Mouse (Mus musculus) gastrocnemius, postnatal 14 days (tissue): ENCODE data around the gene Slc22a17. TPM values are rescaled to one million over a fixed set of nuclear protein-coding genes. Genes with fewer than 3 reads are reported as not detected.
"Not testable (repeated sequence)": the region's sequence is repeated elsewhere in the genome, so short reads cannot be mapped to it uniquely, and the experiment has no call there.

Experiments
- DNase-seq: peaks from one replicate; pipeline ENCODE4 v3.0.0; 2021; ENCODE audit warnings: mixed read lengths
- intact Hi-C: fragments of 180-260 bp; cut with DNase I; formaldehyde crosslinking; loops from one replicate; pipeline ENCODE4 v1.15.1; 2025; ENCODE audit warnings: low total_unique reads
- long read RNA-seq, 2 experiments: library from polyadenylated mRNA; stranded (forward); transcript quantifications; one replicate each; pipeline ENCODE4 v2.0.0; 2021
- total RNA-seq, 2 experiments: library from RNA; stranded (reverse); gene quantifications; 2 replicates each; pipeline ENCODE4 v1.2.3; 2021

Gene Slc22a17
- 1 to 10 TPM; 5.4 to 6.3 TPM for total RNA-seq
- long read RNA-seq, experiment 1, partial matches to known transcripts = 2 of 9 reads
- long read RNA-seq, experiment 1, other reads (novel, unspliced or antisense) = 2 of 9 reads
- long read RNA-seq, experiment 2, partial matches to known transcripts = 3 of 4 reads
- long read RNA-seq, experiment 2, other reads (novel, unspliced or antisense) = 1 of 4 reads

DNA sequence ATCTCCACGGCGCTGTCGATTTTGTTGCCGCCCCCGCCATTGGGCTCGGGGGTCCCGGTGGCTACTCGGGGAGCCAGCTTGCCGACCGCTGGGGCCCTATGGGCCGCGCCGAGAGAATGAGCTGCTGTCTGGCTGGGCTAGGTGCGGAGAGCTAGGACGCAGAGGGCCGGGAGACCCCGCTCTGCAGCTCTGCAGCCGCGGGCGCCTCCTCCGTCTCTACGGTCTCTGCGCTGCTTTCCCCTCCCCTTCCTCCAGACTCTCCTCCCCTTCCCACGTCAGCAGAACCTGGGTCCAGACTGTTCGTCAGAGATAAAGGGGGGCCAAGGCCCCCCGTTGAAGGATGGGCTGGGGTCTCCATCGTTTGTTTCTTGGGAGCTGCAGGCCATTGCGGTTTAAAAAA, at the start of gene Slc22a17:
Gene Slc22a17, minus strand, starts transcription at position 247 of the 400 bp plus-strand sequence.
- intact Hi-C loops = no loop called here
- peak; percentile 75 for DNase-seq

DNA sequence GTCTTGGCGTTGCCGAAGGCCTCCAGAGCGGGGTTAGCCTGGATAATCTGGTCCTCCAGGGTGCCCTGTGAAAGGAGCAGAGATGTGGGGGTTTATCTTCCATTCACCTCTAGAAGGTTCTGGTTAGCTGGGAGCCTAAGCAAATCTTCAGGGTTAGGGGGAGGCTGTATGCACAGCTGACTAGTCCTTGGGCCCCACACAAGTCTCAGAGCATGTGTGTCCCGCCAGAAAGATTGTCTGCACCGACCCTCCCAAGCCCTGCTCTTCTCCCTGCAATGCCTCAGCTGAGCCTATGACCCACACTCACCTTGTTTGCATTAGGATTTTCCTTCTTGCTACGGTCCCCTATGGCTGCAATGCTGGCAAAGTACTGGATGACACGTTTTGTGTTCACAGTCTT, 49.8 kb upstream of the Slc22a17 start:
- no peak for DNase-seq
- intact Hi-C loops = no loop called here

DNA sequence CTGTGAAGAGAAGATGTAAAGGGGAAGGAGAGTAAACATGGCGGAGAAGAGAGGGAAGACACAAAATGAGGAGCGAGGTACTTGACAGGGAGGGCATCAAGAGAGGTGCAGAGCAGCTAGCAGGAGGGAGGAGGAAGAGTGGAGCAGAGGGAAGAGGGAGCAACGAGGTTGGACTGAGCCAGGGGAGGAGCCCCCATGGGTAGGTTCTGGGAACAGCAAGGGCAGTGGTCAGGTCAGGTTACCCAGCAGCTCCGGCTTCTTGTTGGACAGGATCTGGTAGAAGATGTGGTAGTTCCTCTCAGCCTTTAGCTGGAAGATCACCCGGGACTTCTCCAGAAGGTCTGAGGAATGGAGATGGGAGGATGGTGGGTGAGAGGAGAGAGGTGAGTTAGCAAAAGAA, 48.6 kb upstream of the Slc22a17 start:
- DNase-seq = no peak
- intact Hi-C loops = no loop called here

DNA sequence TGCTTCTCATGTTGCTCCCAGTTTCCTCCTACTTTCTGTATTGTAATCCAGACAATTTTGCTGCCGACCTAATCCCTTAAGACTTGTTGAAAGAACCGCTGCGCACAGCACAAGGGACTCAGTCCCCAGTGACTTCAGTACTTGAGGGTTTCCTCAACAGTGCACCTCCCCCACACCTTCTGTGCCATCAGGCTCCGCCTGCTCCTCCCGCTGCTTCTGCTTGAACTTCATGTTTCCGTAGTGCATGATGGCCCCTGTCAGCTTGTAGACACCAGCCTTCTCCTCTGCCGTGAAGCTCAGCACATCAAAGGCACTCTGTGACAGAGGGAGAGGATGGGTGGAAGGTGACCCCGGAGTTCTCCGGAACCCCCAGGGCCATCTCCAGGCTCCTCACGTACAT, 47.8 kb upstream of the Slc22a17 start:
- intact Hi-C loops = no loop called here
- no peak for DNase-seq

DNA sequence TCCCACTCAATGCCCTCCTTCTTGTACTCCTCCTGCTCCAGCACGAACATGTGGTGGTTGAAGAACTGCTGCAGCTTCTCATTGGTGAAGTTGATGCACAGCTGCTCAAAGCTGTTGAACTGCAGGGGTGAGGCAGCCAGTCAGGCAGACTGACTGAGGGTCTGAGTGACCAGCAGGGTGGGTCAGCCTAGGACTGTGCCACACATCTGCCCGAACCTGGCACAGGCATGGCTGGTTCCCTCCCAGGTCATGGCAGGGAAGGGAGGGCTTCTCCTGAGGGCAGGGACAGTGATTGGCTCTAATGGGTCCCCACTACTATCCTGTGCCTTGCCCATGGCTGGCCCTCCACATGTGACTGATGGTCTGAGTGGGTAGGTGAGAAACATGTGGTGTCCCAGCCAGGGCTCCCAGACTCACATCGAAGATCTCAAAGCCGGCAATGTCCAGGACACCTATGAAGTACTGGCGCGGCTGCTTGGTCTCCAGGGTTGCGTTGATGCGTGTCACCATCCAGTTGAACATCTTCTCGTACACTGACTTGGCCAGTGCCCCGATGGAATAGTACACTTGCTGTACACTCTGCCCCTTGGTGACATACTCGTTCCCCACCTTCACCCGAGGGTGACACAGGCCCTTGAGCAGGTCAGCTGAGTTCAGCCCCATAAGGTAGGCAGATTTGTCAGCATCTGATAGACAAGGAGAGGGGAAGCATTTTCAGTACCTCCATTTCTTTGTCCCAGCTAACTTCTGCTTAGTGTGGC, 47.1 kb upstream of the Slc22a17 start:
- intact Hi-C loops, DNase-seq: not testable (repeated sequence)

DNA sequence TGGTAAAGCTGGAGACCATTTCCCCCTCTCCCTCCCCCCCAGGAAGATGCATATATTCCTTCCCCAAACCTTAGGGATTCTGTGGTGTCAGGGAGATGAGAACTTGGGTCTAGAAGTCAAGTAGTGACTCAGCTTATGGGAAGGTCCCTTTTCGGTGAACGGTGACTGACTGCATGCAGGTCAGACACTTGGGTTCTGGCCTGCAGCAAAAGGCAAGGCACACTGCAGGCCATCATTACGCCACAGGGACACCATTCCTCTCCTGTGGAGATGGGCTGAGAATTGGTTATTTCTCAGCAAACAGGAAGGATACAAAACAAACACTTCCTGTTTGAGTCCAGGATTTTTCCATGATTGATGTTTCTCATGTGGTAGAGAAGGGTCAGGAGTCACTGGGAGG, 46.3 kb upstream of the Slc22a17 start:
- no peak for DNase-seq

DNA sequence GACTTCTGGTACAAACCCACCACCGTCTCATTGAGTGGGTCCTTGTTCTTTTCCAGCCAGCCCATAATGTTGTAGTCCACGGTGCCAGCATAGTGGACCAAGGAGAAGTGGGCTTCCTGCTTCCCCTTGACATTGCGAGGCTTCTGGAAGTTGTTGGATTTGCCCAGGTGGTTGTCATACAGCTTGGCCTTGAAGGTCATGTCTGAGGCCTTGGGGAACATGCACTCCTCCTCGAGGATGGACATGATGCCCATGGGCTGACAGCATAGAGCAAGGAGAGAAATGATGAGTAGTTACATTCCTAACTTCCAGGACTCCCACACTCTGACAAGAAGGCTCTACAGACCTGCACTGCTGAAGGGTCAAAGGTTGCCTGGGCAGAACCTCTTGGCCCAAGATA, 45.6 kb upstream of the Slc22a17 start:
- intact Hi-C loops = no loop called here
- no peak for DNase-seq

More for the DNA sequence above, 46.3 kb upstream of the Slc22a17 start:
- intact Hi-C loops = no loop called here

DNA sequence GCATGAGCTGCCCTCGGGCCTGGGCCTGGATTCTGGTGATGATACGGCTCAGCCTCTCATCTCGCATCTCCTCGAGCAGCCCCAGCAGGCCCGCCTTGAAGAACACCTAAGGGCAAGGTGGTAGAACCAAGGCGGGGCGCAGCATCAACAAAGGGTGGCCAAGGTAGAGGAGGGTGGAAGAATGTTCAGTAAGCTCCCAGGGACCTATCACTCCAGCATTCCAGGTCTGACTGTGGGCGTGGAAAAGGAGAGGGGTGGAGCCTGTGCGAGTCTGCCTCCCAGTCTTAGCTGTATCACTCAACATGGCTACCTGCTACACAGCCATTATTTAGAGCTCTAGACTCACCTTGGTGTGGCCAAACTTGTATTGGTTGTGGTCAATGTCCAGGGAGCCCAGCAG, 43.6 kb upstream of the Slc22a17 start:
- no peak for DNase-seq
- intact Hi-C loops = no loop called here

DNA sequence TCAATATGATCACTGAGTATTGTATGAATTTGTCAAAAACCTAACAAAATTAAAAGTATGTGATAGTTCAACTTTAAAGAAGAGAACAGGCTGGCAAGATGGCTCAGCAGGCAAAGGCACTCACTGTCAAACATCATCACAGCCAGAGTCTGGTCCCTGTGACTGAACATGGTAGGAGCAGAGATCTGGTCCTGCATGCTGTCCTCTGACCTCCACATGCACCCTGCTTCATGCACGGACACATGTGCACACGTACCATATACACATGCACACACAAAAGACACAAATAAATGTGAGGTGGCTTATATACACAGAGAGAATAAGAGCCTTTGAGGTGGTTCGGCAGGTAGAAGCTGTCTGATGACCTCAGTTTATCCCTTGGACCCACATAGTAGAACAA, 42.5 kb upstream of the Slc22a17 start:
- intact Hi-C loops = no loop called here
- DNase-seq = no peak

DNA sequence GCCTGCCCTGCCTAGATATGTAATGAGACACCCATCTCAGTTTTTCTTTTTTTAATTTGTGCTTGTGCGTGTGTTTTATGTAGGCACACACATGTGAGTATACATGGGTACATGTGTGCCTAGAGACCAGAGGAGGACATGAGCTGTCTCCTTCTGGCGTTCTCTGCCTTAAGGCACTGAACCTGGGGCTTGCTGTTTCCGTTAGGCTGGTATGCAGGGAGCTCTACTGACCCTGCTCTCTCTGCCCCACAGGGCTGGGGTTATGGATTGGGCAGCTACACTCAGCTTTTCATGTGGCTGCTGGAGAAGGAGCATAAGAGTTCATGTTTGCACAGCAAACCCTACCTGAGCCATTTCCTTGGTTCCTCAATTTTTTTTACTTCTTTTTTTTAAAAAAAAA, 41.5 kb upstream of the Slc22a17 start:
- intact Hi-C loops = no loop called here
- DNase-seq = no peak

DNA sequence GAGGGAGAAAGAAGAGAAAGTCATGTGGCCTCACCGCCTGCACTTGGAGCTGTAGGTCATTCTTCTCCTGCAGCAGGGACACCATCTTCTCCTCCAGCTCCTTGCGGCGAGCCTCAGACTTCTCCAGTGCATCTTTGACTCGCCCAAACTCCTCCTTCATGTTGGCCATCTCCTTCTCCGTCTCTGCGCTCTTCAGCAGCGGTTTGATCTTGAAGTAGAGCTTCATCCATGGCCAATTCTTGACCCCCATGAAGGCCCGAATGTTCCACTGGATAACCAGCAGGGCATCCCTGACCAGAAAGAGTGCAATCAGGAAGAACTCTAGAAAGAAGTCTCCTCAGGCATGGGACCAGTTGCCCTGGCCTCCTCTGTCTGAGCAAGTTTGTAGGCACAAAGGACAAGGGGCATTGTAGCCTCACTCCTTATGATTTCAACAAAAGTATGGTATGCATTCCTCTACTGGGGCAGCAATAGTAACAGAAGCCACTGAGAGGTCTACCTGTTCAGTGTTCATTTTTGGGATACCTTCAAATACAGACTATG, 40.8 kb upstream of the Slc22a17 start:
- DNase-seq = no peak
- intact Hi-C loops = no loop called here

DNA sequence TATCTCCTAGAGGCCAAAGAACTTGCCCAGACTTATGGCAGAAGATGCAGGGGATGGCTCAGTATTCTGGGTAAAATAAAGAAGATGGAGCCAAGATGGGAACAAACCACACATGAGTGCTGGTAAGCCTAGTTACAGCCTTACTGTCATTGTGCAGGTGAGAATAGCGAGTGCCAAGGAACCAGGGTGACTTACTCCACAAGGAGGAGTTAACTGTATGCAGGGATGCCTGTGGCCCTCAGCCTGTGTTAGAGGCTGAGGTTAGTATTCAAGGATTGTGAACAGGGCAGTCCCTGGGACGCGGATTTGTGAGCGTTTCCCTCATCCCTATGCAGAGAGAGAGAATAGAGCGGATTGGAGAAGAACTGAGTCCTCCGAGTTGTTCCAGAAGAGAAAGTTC, 38.7 kb upstream of the Slc22a17 start:
- intact Hi-C loops = no loop called here
- DNase-seq = no peak

DNA sequence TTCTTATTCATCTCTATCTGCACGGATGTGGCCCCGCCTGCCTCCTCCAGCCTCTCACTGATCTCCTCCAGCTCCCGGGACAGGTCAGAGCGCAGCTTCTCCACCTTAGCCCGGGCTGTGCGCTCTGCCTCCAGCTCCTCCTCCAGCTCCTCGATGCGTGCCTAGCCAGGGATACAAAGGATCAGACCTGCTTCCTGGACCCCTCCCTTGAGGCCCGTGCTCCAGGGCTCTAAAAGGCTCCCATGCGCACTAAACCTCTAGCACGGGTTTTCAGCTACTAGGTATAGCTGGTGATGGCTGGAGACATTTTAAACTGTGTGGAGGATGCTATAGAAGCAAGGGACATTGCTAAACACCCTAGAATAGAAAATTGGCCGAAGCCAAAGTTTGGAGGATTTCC, 37.6 kb upstream of the Slc22a17 start:
- intact Hi-C loops = no loop called here
- DNase-seq = no peak

DNA sequence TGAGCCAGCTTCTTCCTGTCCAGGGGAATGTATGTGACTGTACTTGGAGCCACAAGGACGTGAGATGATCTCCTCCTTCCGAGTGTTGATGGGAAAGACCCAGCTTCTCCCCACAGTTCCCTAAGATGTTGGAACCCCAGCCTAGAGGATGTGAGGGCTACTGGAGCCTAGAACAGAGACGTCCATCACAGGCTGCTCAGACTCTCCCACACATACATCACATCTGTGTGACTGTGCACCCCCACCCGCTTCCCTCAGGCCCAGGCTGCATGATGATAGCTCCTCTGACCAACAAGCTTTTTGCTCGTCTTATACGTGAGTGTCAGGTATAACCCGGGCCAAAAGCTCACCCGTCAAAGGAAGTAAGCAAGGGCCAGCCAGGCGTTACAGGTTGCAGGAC, 35.8 kb upstream of the Slc22a17 start:
- no peak for DNase-seq

DNA sequence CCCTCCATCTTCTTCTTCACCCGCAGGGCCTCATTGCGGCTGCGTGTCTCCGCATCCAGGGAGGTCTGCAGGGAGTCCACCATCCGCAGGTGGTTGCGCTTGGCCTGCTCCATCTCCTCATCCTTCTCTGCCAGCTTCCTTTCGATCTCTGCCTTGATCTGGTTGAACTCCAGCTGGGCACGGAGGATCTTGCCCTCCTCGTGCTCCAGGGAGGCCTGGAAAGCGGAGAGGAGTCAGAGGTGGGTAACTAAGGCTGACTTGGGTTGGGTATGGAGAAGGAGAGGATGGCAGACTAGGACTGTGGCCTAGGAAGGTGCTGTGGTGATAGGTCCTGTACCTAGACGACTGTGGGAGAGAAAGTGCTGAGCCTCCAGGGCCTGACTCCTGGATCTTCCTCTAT, 34.1 kb upstream of the Slc22a17 start:
- DNase-seq = not testable (repeated sequence)
- intact Hi-C loops = loop anchor here (5.0 kb wide), 1 partner anchor 60 kb away; no protein-coding TSS in a partner anchor

More for the DNA sequence above, 35.8 kb upstream of the Slc22a17 start:
- intact Hi-C loops = loop anchor here (5.0 kb wide), 1 partner anchor 59 kb away; no protein-coding TSS in a partner anchor

DNA sequence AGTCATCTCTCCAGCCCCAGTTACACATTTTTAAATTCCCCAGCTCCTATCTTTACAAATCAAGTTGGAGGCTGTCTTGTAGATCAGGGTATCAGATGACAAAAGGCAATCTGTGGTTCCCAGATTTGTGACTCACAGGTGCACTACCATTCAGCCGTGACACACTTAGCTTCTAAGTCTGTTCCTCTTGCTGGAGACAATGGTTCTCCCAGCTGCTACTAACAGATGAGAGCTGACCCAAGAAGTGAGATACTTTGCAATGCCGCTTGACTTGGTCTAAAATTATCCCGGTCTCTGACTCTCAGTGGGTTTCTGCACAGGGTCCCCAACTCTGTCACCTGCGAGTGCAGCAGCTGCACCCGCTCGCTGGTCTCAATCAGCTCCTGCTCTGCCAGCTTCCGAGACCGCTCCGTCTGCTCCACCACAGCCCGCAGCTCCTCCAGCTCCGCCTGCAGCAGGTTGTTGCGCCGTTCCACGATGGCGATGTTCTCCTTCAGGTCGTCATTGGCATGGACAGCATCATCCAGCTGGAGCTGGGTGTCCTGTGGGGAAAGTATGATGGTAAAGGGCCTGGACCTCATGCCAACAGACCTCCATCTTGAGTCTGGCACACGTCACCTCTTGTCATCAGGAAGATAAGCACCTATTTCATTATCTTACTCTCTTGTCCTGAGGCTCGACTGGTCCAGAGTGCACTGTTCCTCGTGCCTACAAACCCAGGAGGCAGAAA, 33.2 kb upstream of the Slc22a17 start:
- DNase-seq = no peak
- intact Hi-C loops = loop anchor here (5.0 kb wide), 1 partner anchor 61 kb away; no protein-coding TSS in a partner anchor

DNA sequence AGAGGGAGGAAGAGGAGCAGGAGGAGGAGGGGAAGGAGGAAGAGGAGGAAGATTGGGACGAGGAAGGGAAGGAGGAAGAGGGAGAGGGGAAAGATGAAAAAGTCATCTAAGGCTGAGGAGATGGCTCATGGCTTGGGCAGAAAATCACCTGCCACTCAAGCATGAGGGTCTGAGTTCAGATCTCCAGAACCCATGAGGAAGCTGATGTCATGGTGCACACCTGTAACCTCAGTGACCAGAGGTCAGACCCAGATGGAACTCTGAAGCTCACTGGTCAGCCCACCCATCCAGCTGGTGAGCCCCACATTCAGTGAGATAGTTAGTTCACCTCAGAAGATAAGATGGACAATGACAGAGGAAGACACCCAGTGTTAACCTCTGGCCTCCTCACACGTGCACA, 32.0 kb upstream of the Slc22a17 start:
- no peak for DNase-seq
- intact Hi-C loops = loop anchor here (5.0 kb wide), 1 partner anchor 62 kb away; no protein-coding TSS in a partner anchor

DNA sequence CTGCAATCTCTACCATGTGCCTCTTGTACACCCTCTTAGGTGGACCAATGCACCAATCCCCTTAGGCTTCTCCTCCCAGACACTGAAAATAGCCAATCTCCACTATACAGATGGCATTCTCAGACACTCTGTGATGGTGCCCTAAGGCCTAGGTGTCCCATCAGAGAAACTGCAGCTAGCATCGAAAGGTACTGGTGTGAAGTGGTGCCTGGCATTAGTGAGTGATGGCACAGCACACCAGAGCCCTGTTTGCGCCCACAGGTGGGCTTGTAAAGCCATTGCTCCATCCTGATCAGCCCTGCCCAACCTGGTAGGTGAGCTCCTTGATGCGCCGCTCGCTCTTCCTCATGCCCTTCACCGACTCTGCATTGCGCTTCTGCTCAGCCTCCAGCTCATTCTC, 31.0 kb upstream of the Slc22a17 start:
- intact Hi-C loops = no loop called here
- no peak for DNase-seq

DNA sequence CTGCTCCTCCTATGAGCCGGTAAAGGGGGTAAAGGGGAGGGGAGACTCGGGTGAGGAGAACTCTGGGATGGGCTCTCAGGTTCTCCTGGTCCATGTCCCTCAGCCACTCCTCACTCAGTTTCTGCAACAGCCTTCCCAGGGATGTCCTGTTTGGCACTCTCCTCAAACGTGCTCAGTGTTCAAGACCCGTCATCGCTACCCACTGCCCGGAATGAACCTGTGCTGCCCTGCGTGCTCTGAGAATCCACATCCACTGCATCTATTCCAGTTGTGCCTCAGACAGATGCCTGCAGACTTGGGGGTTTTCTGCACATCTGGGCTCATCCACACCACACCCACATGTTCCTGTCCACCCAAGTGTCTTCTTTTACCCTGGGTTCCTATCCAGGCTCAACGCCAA, 29.5 kb upstream of the Slc22a17 start:
- intact Hi-C loops = no loop called here
- DNase-seq = no peak
